Mouse (Mus musculus) MEL (cell line): ENCODE results near the gene Pld4.

ENCODE experiments used
- CHD1 ChIP-seq: IDR thresholded peaks from 2 replicates; pipeline ENCODE4 v1.6.1; 2012; ENCODE audit warnings: low read depth, mild to moderate bottlenecking, inconsistent platforms, low read length, improper control_type of control experiment
- CTCF ChIP-seq, 3 experiments: IDR thresholded peaks in 2 of 3; conservative IDR thresholded peaks in 1 of 3; 2 replicates each; pipeline ENCODE4 v1.5.1; 2011 to 2012; ENCODE audit warnings: low read length in 3 of 3, low read depth in 2 of 3, mild to moderate bottlenecking in 2 of 3, improper control_type of control experiment in 1 of 3, inconsistent platforms in 1 of 3, mixed read lengths in 1 of 3, moderate library complexity in 1 of 3; ENCODE audit not compliant: control insufficient read depth in 1 of 3, insufficient read depth in 1 of 3, poor library complexity in 1 of 3, severe bottlenecking in 1 of 3
- ELF1 ChIP-seq: IDR thresholded peaks from 2 replicates; pipeline ENCODE4 v1.6.1; 2014; ENCODE audit warnings: low read depth, mild to moderate bottlenecking, inconsistent platforms, low read length, improper control_type of control experiment, moderate library complexity
- JUND ChIP-seq: IDR thresholded peaks from 2 replicates; pipeline ENCODE4 v1.6.1; 2011; ENCODE audit warnings: low read depth, mild to moderate bottlenecking, improper control_type of control experiment, low read length
- POLR2A ChIP-seq, 2 experiments: IDR thresholded peaks; 2 replicates each; pipeline ENCODE4 v1.6.1; 2011 to 2012; ENCODE audit warnings: low read length in 2 of 2, mild to moderate bottlenecking in 2 of 2, control low read depth in 1 of 2, improper control_type of control experiment in 1 of 2, low read depth in 1 of 2, moderate library complexity in 1 of 2; ENCODE audit not compliant: control insufficient read depth in 1 of 2, insufficient read depth in 1 of 2, poor library complexity in 1 of 2
- POLR2AphosphoS2 ChIP-seq: IDR thresholded peaks from 2 replicates; pipeline ENCODE4 v1.6.1; 2011; ENCODE audit warnings: low read length, improper control_type of control experiment
- TCF12 ChIP-seq: IDR thresholded peaks from 2 replicates; pipeline ENCODE4 v1.6.1; 2014; ENCODE audit warnings: low read depth, mild to moderate bottlenecking, inconsistent platforms, low read length, improper control_type of control experiment, moderate library complexity
- USF1 ChIP-seq: IDR thresholded peaks from 2 replicates; pipeline ENCODE4 v1.6.1; 2014; ENCODE audit warnings: low read depth, mild to moderate bottlenecking, inconsistent platforms, low read length, improper control_type of control experiment, moderate library complexity

GRCm38 (mm10) chr12:112746461-112746807, 14.0 kb upstream of the Pld4 start:
- TF ChIP-seq TCF12 (no peak), POLR2A (IDR thresholded peaks at IDR 0.05; ENCODE audit: control insufficient read depth in 1 of 2, insufficient read depth in 1 of 2, low read depth in 1 of 2, low read length in 2 of 2, poor library complexity in 1 of 2) (no peak), ELF1 (no peak), JUND (no peak), CTCF (IDR thresholded peaks at IDR 0.05 in 2 of 3, conservative IDR thresholded peaks at IDR 0.05 in 1 of 3; ENCODE audit: control insufficient read depth in 1 of 3, insufficient read depth in 1 of 3, low read depth in 2 of 3, low read length in 3 of 3, poor library complexity in 1 of 3, severe bottlenecking in 1 of 3) (no peak), CHD1 (no peak), POLR2AphosphoS2 (no peak), USF1 (no peak)
